Mouse (Mus musculus): ENCODE results near the gene As3mt. TPM values are rescaled to one million over a fixed set of nuclear protein-coding genes. Genes with fewer than 3 reads are reported as not detected.

The As3mt gene
- 10 to 100 TPM; 23.3 to 23.5 TPM for total RNA-seq (2023)

DNA sequence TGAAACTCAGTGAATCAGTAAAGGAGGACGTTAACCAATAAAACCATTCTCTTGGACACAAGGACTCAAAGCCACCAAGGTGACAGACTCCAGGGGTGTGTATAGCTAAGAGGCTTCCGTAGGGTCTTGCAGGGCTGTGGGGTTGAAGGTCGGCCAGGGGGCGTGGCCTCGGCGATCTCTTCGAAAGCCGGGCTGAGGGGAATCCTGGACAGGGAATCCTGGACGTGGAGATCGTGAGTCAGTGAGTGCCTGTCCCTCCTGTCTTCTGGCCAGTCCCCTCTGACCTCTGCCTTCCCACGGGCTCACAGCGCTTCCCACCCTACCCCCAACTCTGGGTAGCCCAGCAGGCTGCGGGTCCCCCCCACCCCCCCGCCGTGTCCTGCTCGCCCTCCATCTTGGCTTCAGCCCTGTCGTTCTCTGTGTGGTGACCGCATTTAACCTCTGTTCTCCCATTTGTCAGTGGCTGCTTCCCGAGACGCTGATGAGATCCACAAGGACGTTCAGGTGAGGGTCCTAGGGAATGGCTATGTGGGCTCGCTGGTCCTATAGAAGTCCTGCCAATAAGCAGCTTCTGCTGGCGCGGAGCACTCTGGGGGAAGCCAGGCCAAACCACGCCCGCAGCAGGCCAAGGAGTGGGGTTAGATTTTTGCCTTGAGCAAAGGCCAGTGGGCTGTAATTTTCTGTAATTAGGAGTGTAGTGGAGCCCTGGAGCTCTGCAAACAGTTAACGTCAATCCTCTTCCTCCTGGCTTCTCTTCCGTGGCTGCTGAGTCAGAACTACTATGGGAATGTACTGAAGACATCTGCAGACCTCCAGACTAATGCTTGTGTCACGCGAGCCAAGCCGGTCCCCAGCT, at the start of gene As3mt:
Gene As3mt, plus strand, starts transcription at position 163 of the 856 bp plus-strand sequence.

DNA sequence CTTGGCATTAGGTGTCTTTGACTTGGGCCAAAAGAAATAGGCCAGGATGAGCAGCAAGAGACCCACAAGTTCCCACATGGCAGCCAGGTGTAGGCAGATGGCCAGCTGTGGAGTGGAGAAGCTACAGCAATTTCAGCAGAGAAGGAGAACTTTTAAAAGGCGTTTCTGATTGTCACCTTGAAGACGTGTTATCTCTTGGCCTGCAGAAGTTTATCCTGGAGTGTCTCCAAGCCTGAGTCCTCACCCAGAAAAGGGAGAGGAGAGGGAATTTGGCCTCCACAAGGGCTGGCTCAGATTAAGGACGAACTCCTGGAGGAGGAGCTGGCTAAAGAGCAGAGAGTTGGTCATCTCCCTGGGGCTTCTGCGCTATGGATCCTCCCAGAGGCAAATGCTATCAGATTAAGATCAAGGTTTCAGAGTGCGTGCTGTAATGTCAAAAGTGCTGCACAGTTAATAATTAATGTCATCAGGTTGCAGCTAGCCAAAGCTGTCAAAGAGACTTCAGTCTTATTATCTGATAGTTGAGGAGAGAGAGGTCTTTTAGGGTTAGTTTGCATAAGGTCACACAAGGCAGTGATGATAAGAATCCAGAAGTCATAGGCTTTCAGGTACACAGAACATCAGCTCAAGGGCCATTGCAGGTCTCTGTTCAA, 34.4 kb upstream of the As3mt start, which contains the start of gene Cyp17a1:
Gene Cyp17a1, minus strand, starts transcription at position 407 of the 653 bp plus-strand sequence.

DNA sequence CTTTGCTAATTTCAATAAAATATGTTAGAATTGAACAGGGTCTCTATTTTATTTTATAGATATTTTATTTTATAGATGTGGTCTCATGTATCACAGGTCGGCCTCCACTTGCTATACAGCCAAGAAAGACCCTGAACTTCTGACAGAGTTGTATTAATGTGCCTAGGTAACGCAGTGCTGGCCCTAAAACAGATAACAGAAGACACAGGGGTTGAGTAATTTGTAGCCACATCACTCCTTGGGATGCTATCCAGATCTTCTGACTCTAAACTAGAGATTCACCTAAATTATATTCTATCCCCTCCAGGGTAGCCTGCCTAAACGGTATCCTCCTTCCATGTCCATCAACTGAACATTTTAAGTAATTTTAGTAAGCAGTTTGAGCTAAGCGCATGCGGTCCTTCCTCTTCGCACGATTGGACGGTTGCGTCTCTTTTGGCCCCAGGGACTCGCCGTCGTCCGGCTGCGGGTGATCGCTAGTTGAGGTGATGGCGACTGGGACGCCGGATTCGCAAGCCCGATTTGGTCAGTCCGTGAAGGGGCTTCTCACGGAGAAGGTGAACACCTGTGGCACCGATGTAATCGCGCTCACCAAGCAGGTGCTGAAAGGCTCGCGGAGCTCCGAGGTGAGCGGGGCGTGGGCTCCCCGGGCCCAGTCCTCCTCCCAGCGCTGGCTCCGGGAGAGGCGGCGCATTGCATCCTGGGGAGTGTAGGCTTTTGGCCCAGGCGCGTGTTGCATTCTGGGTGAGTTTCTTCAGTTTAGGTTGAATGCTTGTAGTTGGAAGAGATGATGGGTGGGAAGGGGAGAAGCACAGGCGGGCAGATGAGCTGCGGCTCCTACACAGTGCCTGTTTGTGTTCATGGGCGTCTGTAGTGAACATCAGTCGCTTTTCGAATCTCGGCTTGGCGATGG, 17.5 kb upstream of the As3mt start, which contains the start of gene Borcs7:
Gene Borcs7, plus strand, starts transcription at position 447 of the 913 bp plus-strand sequence.

DNA sequence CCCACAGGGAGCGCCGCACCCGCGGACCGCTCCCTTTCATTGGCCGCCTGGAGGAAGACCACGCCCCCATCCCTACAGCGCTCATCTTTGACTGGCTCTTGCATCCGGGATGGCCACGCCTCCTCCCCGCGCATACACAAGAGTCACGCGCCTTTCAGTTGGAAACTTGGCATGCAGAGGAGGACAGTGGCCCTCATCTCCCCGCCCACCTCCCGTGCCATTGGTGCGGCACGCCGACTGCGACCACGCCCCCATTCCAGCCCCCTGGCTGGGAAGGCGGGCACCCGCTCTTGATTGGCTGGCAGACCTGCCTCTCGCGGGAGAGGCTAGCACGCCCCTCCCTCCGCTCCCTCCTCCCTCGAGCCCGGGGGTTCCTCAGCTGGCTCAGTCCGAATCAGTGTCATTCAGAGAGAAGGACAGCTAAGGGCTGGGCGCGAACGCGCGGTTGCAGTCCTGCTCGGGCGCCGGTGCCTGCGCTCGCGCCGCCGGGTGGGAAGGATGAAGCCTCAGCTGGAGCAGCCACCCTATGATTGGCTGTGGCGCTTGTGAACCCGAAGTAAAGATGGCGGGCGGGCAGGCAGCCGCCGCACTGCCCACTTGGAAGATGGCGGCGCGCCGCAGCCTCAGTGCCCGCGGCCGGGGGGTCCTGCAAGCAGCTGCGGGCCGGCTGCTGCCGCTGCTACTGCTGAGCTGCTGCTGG, 54.1 kb downstream of the As3mt start, which contains the start of gene Cnnm2:
Gene Cnnm2, plus strand, starts transcription at position 350 of the 700 bp plus-strand sequence.

Other genes with a start within 250 kb of the As3mt start
- 100 to 1,000 TPM; 102 to 122 TPM for gene Trim8, start 205.8 kb upstream of the As3mt start, total RNA-seq (2023)
- 10 to 100 TPM; 14.3 to 17.5 TPM for gene Arl3, start 134.3 kb upstream of the As3mt start, total RNA-seq (2023)
- gene Sfxn2, start 134.1 kb upstream of the As3mt start, total RNA-seq (2023) = 10 to 100 TPM; 15.4 to 20.3 TPM
- 10 to 100 TPM; 57.2 to 63.3 TPM for gene Wbp1l, start 108.4 kb upstream of the As3mt start, total RNA-seq (2023)
- gene Cyp17a1, start 34.3 kb upstream of the As3mt start, total RNA-seq (2023) = not detected
- gene Borcs7, start 17.6 kb upstream of the As3mt start, total RNA-seq (2023) = 1 to 10 TPM; 5.7 to 8.3 TPM
- 1 to 10 TPM; 6.2 to 7.3 TPM for gene Cnnm2, start 54.1 kb downstream of the As3mt start, total RNA-seq (2023)

All from monocyte, adult 59 days (primary cell).